In genomic region chr12:116071023-116071422, GRCm38 (mm10) we compare ENCODE assay signal across 8 mouse cellular contexts. TPM values are rescaled to one million over a fixed set of nuclear protein-coding genes. Genes with fewer than 3 reads are reported as not detected.
DNase-seq lines count a peak whose midpoint lies in the region; ATAC-seq and TF ChIP-seq lines count a peak whose summit lies in the region.

No protein-coding gene starts in this region.

- H3K4me1 ChIP-seq in neural tube, embryonic 11.5 days (ENCODE audit: control insufficient read depth, insufficient read depth, low read length) = no peaks in the 10 kb centered on the region
- H3K4me1 ChIP-seq in forebrain, embryonic 16.5 days (replicated peaks; ENCODE audit: control insufficient read depth, insufficient read depth, low read length) = no peaks in the 10 kb centered on the region
- H3K4me1 ChIP-seq in hindbrain, postnatal 0 days (ENCODE audit: insufficient read depth, low read length) = no peaks in the 10 kb centered on the region
- H3K4me1 ChIP-seq in lung, embryonic 14.5 days (ENCODE audit: insufficient read depth) = no peaks in the 10 kb centered on the region

- H3K4me3 ChIP-seq in neural tube, embryonic 11.5 days (ENCODE audit: low read depth, low read length) = no peak overlapping the region
- H3K4me3 ChIP-seq in forebrain, embryonic 16.5 days (replicated peaks; ENCODE audit: low read length) = no peak overlapping the region
- H3K4me3 ChIP-seq in hindbrain, postnatal 0 days (ENCODE audit: low read length) = no peak overlapping the region
- no peak overlapping the region for H3K4me3 ChIP-seq in lung, embryonic 14.5 days (ENCODE audit: low read depth, low read length)

- H3K4me2 ChIP-seq in neural tube, embryonic 11.5 days (ENCODE audit: low read depth) = no peak overlapping the region
- no peak overlapping the region for H3K4me2 ChIP-seq in forebrain, embryonic 16.5 days (ENCODE audit: low read length)
- H3K4me2 ChIP-seq in hindbrain, postnatal 0 days (ENCODE audit: low read depth, low read length) = no peak overlapping the region
- no peak overlapping the region for H3K4me2 ChIP-seq in lung, embryonic 14.5 days

- no peak overlapping the region for H3K9ac ChIP-seq in neural tube, embryonic 11.5 days (ENCODE audit: low read length)
- no peak overlapping the region for H3K9ac ChIP-seq in forebrain, embryonic 16.5 days (replicated peaks; ENCODE audit: low read depth, low read length)
- H3K9ac ChIP-seq in hindbrain, postnatal 0 days (replicated peaks; ENCODE audit: low read length) = no peak overlapping the region
- H3K9ac ChIP-seq in lung, embryonic 14.5 days = no peak overlapping the region

- peak; percentile 67 for DNase-seq in neural tube, embryonic 11.5 days (ENCODE audit: low spot score)
- no peak for DNase-seq in neural tube, embryonic 10.5 days (ENCODE audit: extremely low spot score, low spot score)
- DNase-seq in cerebellum, adult 8-10 months = peak; percentile 72
- peak; percentile 71 for DNase-seq in hindbrain, postnatal 0 days (ENCODE audit: low spot score)
- peak; percentile 78 for DNase-seq in lung, embryonic 14.5 days
- DNase-seq in retina, embryonic 14.5 days (ENCODE audit: low spot score) = peak; percentile 78
- DNase-seq in T-cell, adult 2 months (ENCODE audit: low spot score) = no peak

- H3K27me3 ChIP-seq in neural tube, embryonic 11.5 days (ENCODE audit: control insufficient read depth, insufficient read depth, low read length) = no peaks in the 10 kb centered on the region
- H3K27me3 ChIP-seq in forebrain, embryonic 16.5 days (replicated peaks; ENCODE audit: control insufficient read depth, insufficient read depth, low read length) = no peaks in the 10 kb centered on the region
- no peaks in the 10 kb centered on the region for H3K27me3 ChIP-seq in hindbrain, postnatal 0 days (ENCODE audit: insufficient read depth, low read length)
- H3K27me3 ChIP-seq in lung, embryonic 14.5 days (ENCODE audit: insufficient read depth, low read length) = no peaks in the 10 kb centered on the region; the same call in 1 of the 2 replicates

- no peak overlapping the region for H3K27ac ChIP-seq in neural tube, embryonic 11.5 days (ENCODE audit: low read depth, low read length)
- H3K27ac ChIP-seq in forebrain, embryonic 16.5 days (ENCODE audit: low read length) = no peak overlapping the region
- no peak overlapping the region for H3K27ac ChIP-seq in hindbrain, postnatal 0 days
- H3K27ac ChIP-seq in lung, embryonic 14.5 days (ENCODE audit: low read depth) = no peak overlapping the region

- H3K9me3 ChIP-seq in neural tube, embryonic 11.5 days (ENCODE audit: control insufficient read depth, low read length) = no peaks in the 10 kb centered on the region
- no peaks in the 10 kb centered on the region for H3K9me3 ChIP-seq in forebrain, embryonic 16.5 days (ENCODE audit: control insufficient read depth, low read length)
- no peaks in the 10 kb centered on the region for H3K9me3 ChIP-seq in hindbrain, postnatal 0 days (ENCODE audit: low read length)
- H3K9me3 ChIP-seq in lung, embryonic 14.5 days (ENCODE audit: low read depth, low read length) = no peaks in the 10 kb centered on the region

- peak; percentile 78 for ATAC-seq in neural tube, embryonic 11.5 days (ENCODE audit: insufficient read depth, low FRiP score, low TSS enrichment)
- peak; percentile 58 for ATAC-seq in forebrain, embryonic 16.5 days
- ATAC-seq in hindbrain, postnatal 0 days = peak; percentile 94
- peak; percentile 92 for ATAC-seq in lung, embryonic 14.5 days (ENCODE audit: insufficient read depth)

- H3K36me3 ChIP-seq in neural tube, embryonic 11.5 days (ENCODE audit: control insufficient read depth, insufficient read depth, low read length) = no peaks in the 10 kb centered on the region
- no peaks in the 10 kb centered on the region for H3K36me3 ChIP-seq in forebrain, embryonic 16.5 days (ENCODE audit: control insufficient read depth, insufficient read depth)
- no peaks in the 10 kb centered on the region for H3K36me3 ChIP-seq in hindbrain, postnatal 0 days (ENCODE audit: insufficient read depth, low read length)
- no peaks in the 10 kb centered on the region for H3K36me3 ChIP-seq in lung, embryonic 14.5 days (ENCODE audit: insufficient read depth)

- 20% methylated on average over 3 of the region's 3 CpGs for WGBS in neural tube, embryonic 11.5 days
- WGBS in forebrain, embryonic 16.5 days = 26% methylated on average over 3 of the region's 3 CpGs
- 23% methylated on average over 3 of the region's 3 CpGs for WGBS in hindbrain, postnatal 0 days
- WGBS in lung, embryonic 14.5 days = 25% methylated on average over 3 of the region's 3 CpGs

- peak; percentile 82 for TF ChIP-seq CTCF in hindbrain, postnatal 0 days (IDR thresholded peaks at IDR 0.05; ENCODE audit: low read depth)
- TF ChIP-seq CTCF in lung, embryonic 14.5 days (IDR thresholded peaks at IDR 0.05; ENCODE audit: low read depth) = peak; percentile 77

RNA-seq across cellular contexts. Expression of gene Vipr2, which starts 6.5 kb away (rescaled TPM):
- 1.4 and 2.8 TPM in 2 replicates for polyA plus RNA-seq in neural tube, embryonic 11.5 days (2014; fragmentation: Nextera tagmentation; extraction: Ambion mirVana)
- polyA plus RNA-seq in forebrain, embryonic 16.5 days (2015; fragmentation: Nextera tagmentation; extraction: Ambion mirVana) = 0.75 and 0.92 TPM in 2 replicates
- total RNA-seq in hindbrain, postnatal 0 days (2014; rRNA removed) = 3.3 and 5.3 TPM in 2 replicates
- polyA plus RNA-seq in hindbrain, postnatal 0 days (2015; fragmentation: Nextera tagmentation; extraction: Ambion mirVana) = 0.65 and 2.0 TPM in 2 replicates
- polyA plus RNA-seq in lung, embryonic 14.5 days (2014; fragmentation: Nextera tagmentation; extraction: Ambion mirVana) = 4.8 and 5.5 TPM in 2 replicates

RNA-seq across cellular contexts. Expression of gene Zfp386, which starts 23.5 kb away (rescaled TPM):
- 67.4 and 70.8 TPM in 2 replicates for polyA plus RNA-seq in neural tube, embryonic 11.5 days (2014; fragmentation: Nextera tagmentation; extraction: Ambion mirVana)
- polyA plus RNA-seq in forebrain, embryonic 16.5 days (2015; fragmentation: Nextera tagmentation; extraction: Ambion mirVana) = 68.3 and 72.3 TPM in 2 replicates
- 30.5 and 33.5 TPM in 2 replicates for total RNA-seq in hindbrain, postnatal 0 days (2014; rRNA removed)
- 33.3 and 35.9 TPM in 2 replicates for polyA plus RNA-seq in hindbrain, postnatal 0 days (2015; fragmentation: Nextera tagmentation; extraction: Ambion mirVana)
- polyA plus RNA-seq in lung, embryonic 14.5 days (2014; fragmentation: Nextera tagmentation; extraction: Ambion mirVana) = 44.6 and 46.4 TPM in 2 replicates

Comparison
In these comparisons a context has a peak if more than half of its experiments do, and no peak if none do; other contexts are left out.
1. DNase-seq: peak in neural tube, embryonic 11.5 days (single experiment), cerebellum, adult 8-10 months (single experiment), hindbrain, postnatal 0 days (single experiment), lung, embryonic 14.5 days (single experiment) and retina, embryonic 14.5 days (single experiment); none in neural tube, embryonic 10.5 days (single experiment) and T-cell, adult 2 months (single experiment).
2. Peak in every context shown above with its lines, with median percentiles within 50 percentile points of each other: ATAC-seq.